Mouse (Mus musculus): ENCODE data around the gene Gm16429. TPM values are rescaled to one million over a fixed set of nuclear protein-coding genes. Genes with fewer than 3 reads are reported as not detected.
"Not testable (repeated sequence)": the region's sequence is repeated elsewhere in the genome, so short reads cannot be mapped to it uniquely, and the experiment has no call there.

The Gm16429 gene
- polyA plus RNA-seq (2016; fragmentation: Nextera tagmentation; extraction: Ambion mirVana) = not detected in 2 replicates

GRCm38 (mm10) chr5:93928952-93929351, at the start of gene Gm16429:
Gene Gm16429, minus strand, starts transcription at chr5:93929052.
- no CpG with 5 or more reads among the region's 1 CpGs for WGBS
- not testable (repeated sequence) for H3K4me1 ChIP-seq (replicated peaks); H3K9me3 ChIP-seq; H3K27me3 ChIP-seq; H3K9ac ChIP-seq (replicated peaks); ATAC-seq (ENCODE audit: insufficient number of reproducible peaks, insufficient read depth, low FRiP score, low TSS enrichment, low read depth); H3K4me3 ChIP-seq (replicated peaks); H3K36me3 ChIP-seq; H3K4me2 ChIP-seq; H3K27ac ChIP-seq

Other genes starting within 250 kb of the Gm16429 start
- gene Gm7792, start 85.3 kb downstream of the Gm16429 start, polyA plus RNA-seq (2016; fragmentation: Nextera tagmentation; extraction: Ambion mirVana) = not detected in 2 replicates
- gene BC061212, start 141.5 kb upstream of the Gm16429 start, polyA plus RNA-seq (2016; fragmentation: Nextera tagmentation; extraction: Ambion mirVana) = not detected in 2 replicates
- gene Gm6351, start 147.3 kb upstream of the Gm16429 start, polyA plus RNA-seq (2016; fragmentation: Nextera tagmentation; extraction: Ambion mirVana) = not detected in 2 replicates

All from limb, embryonic 12.5 days (tissue).